Mouse (Mus musculus) hindbrain, embryonic 15.5 days (tissue): Measurements from ENCODE around the gene Spns1. TPM values are rescaled to one million over a fixed set of nuclear protein-coding genes. Genes with fewer than 3 reads are reported as not detected.
A peak's percentile ranks its signal among the peaks of the same experiment; 100 is the strongest.
"Not testable (repeated sequence)": the region's sequence is repeated elsewhere in the genome, so short reads cannot be mapped to it uniquely, and the experiment has no call there.

Source experiments
- ATAC-seq: fragments of 200-750 bp; cut with Nextera tagmentation; 2 replicates; pipeline ENCODE4 v1.8.0; 2017; ENCODE audit warnings: low read depth, moderate number of reproducible peaks, moderate TSS enrichment; ENCODE audit not compliant: low FRiP score
- H3K27ac ChIP-seq: fragments of 300-500 bp; sonication (generic); replicated peaks from 2 replicates; pipeline ENCODE4 v1.5.1; 2015; ENCODE audit warnings: mild to moderate bottlenecking, inconsistent platforms
- H3K27me3 ChIP-seq: fragments of 300-500 bp; sonication (generic); 2 replicates; pipeline ENCODE4 v1.6.1; 2015; ENCODE audit warnings: control low read depth, inconsistent platforms
- H3K36me3 ChIP-seq: fragments of 300-500 bp; sonication (generic); 2 replicates; pipeline ENCODE4 v1.6.1; 2015; ENCODE audit warnings: control low read depth, inconsistent platforms
- H3K4me1 ChIP-seq: fragments of 300-500 bp; sonication (generic); replicated peaks from 2 replicates; pipeline ENCODE4 v1.6.1; 2015; ENCODE audit warnings: control low read depth, inconsistent platforms
- H3K4me2 ChIP-seq: fragments of 300-500 bp; sonication (generic); 2 replicates; pipeline ENCODE4 v1.6.1; 2015; ENCODE audit warnings: moderate library complexity, mild to moderate bottlenecking, inconsistent platforms
- H3K4me3 ChIP-seq: fragments of 300-500 bp; sonication (generic); 2 replicates; pipeline ENCODE4 v1.5.1; 2015; ENCODE audit warnings: mild to moderate bottlenecking, inconsistent platforms
- H3K9ac ChIP-seq: fragments of 300-500 bp; sonication (generic); 2 replicates; pipeline ENCODE4 v1.6.1; 2015; ENCODE audit warnings: inconsistent platforms
- H3K9me3 ChIP-seq: fragments of 300-500 bp; sonication (generic); 2 replicates; pipeline ENCODE4 v1.6.1; 2016; ENCODE audit warnings: control low read depth, inconsistent platforms
- WGBS: fragments of 180-500 bp; shearing (Covaris S2); methylation state at CpG from one replicate; pipeline ENCODE4 v1.1.7; 2015; 5-methylcytosine and 5-hydroxymethylcytosine counted together
- polyA plus RNA-seq: library from polyadenylated mRNA; unstranded; fragments of >200 nt; fragmentation: Nextera tagmentation; extraction: Ambion mirVana; gene quantifications from 2 replicates; pipeline ENCODE4 v1.2.1, GENCODE M21; 2015

Gene Spns1
- polyA plus RNA-seq, result 82.7 and 90.9 TPM in 2 replicates

GRCm38 (mm10) chr7:126377278-126378158 is at the start of gene Spns1:
Spns1 (minus strand) TSS chr7:126377450.
- Histone ChIP-seq H3K27ac (peak within 1 kb of the TSS; percentile 83), H3K4me3 (peak within 1 kb of the TSS; percentile 82), H3K4me2 (peak within 1 kb of the TSS; percentile 91), H3K9ac (peak within 1 kb of the TSS; percentile 78), H3K27me3 (no peaks in the 10 kb centered on the region), H3K36me3 (peaks cover 10% of the 10 kb centered on the region), H3K9me3 (no peaks in the 10 kb centered on the region), H3K4me1 (peaks cover 24% of the 10 kb centered on the region)
- ATAC-seq, result peak; percentile 96
- under 1% methylated on average over 33 of the region's 33 CpGs for WGBS

- Histone ChIP-seq H3K4me2 (no peak overlapping the region), H3K36me3 (no peaks in the 10 kb centered on the region), H3K27me3 (no peaks in the 10 kb centered on the region), H3K9ac (no peak overlapping the region), H3K27ac (no peak overlapping the region), H3K4me1 (peaks cover 12% of the 10 kb centered on the region), H3K4me3 (no peak overlapping the region), H3K9me3 (no peaks in the 10 kb centered on the region)
- ATAC-seq, result no peak
- WGBS, result 84% methylated on average over 6 of the region's 6 CpGs
Measured at GRCm38 (mm10) chr7:126424161-126424560, 46.9 kb upstream of the Spns1 start.

- WGBS, result 91% methylated on average over 5 of the region's 5 CpGs
- no peak for ATAC-seq
- Histone ChIP-seq H3K4me3 (no peak overlapping the region), H3K9ac (no peak overlapping the region), H3K36me3 (no peaks in the 10 kb centered on the region), H3K9me3 (no peaks in the 10 kb centered on the region), H3K27me3 (no peaks in the 10 kb centered on the region), H3K4me2 (no peak overlapping the region), H3K27ac (no peak overlapping the region), H3K4me1 (no peaks in the 10 kb centered on the region)
Measured at GRCm38 (mm10) chr7:126421756-126422155, 44.5 kb upstream of the Spns1 start.

GRCm38 (mm10) chr7:126418496-126418895 is 41.2 kb upstream of the Spns1 start:
- Histone ChIP-seq H3K9me3 (no peaks in the 10 kb centered on the region), H3K4me1 (no peaks in the 10 kb centered on the region), H3K27ac (no peak overlapping the region), H3K9ac (no peak overlapping the region), H3K27me3 (no peaks in the 10 kb centered on the region), H3K4me3 (no peak overlapping the region), H3K4me2 (no peak overlapping the region), H3K36me3 (no peaks in the 10 kb centered on the region)
- no peak for ATAC-seq
- 78% methylated on average over 3 of the region's 3 CpGs for WGBS

GRCm38 (mm10) chr7:126417606-126418005 is 40.4 kb upstream of the Spns1 start:
- H3K4me2 ChIP-seq, result no peak overlapping the region
- H3K9me3 ChIP-seq, result no peaks in the 10 kb centered on the region
- H3K9ac ChIP-seq, result no peak overlapping the region
- no peak overlapping the region for H3K27ac ChIP-seq
- no peaks in the 10 kb centered on the region for H3K36me3 ChIP-seq
- no peak overlapping the region for H3K4me3 ChIP-seq
- H3K27me3 ChIP-seq, result no peaks in the 10 kb centered on the region
- H3K4me1 ChIP-seq, result no peaks in the 10 kb centered on the region
- ATAC-seq, result no peak
- 81% methylated on average over 4 of the region's 4 CpGs for WGBS

GRCm38 (mm10) chr7:126417045-126417444 is 39.8 kb upstream of the Spns1 start:
- Histone ChIP-seq H3K9ac (no peak overlapping the region), H3K27ac (no peak overlapping the region), H3K9me3 (no peaks in the 10 kb centered on the region), H3K27me3 (no peaks in the 10 kb centered on the region), H3K4me3 (no peak overlapping the region), H3K4me1 (no peaks in the 10 kb centered on the region), H3K36me3 (no peaks in the 10 kb centered on the region), H3K4me2 (no peak overlapping the region)
- 12% methylated on average over 8 of the region's 8 CpGs for WGBS
- ATAC-seq, result no peak

GRCm38 (mm10) chr7:126416615-126417014 is 39.4 kb upstream of the Spns1 start:
- WGBS, result 59% methylated on average over 2 of the region's 2 CpGs
- Histone ChIP-seq H3K9ac (no peak overlapping the region), H3K4me1 (no peaks in the 10 kb centered on the region), H3K9me3 (no peaks in the 10 kb centered on the region), H3K4me2 (no peak overlapping the region), H3K36me3 (no peaks in the 10 kb centered on the region), H3K27me3 (no peaks in the 10 kb centered on the region), H3K27ac (no peak overlapping the region), H3K4me3 (no peak overlapping the region)
- no peak for ATAC-seq

GRCm38 (mm10) chr7:126414725-126415124 is 37.5 kb upstream of the Spns1 start, which contains the start of gene Cd19:
Cd19 (minus strand) TSS chr7:126414889.
- no peak for ATAC-seq
- Histone ChIP-seq H3K4me1 (no peaks in the 10 kb centered on the region), H3K9me3 (no peaks in the 10 kb centered on the region), H3K4me2 (no peak within 1 kb of the TSS), H3K27ac (no peak within 1 kb of the TSS), H3K9ac (no peak within 1 kb of the TSS), H3K27me3 (no peaks in the 10 kb centered on the region), H3K36me3 (no peaks in the 10 kb centered on the region), H3K4me3 (no peak within 1 kb of the TSS)
- WGBS, result 90% methylated on average over 6 of the region's 6 CpGs

- WGBS, result 93% methylated on average over 4 of the region's 4 CpGs
Measured at GRCm38 (mm10) chr7:126411061-126411460, 33.8 kb upstream of the Spns1 start.

GRCm38 (mm10) chr7:126408686-126409085 is 31.4 kb upstream of the Spns1 start:
- no peaks in the 10 kb centered on the region for H3K36me3 ChIP-seq
- H3K27ac ChIP-seq, result no peak overlapping the region
- H3K4me3 ChIP-seq, result no peak overlapping the region
- H3K4me1 ChIP-seq, result no peaks in the 10 kb centered on the region
- H3K9me3 ChIP-seq, result no peaks in the 10 kb centered on the region
- no peaks in the 10 kb centered on the region for H3K27me3 ChIP-seq
- no peak overlapping the region for H3K9ac ChIP-seq
- H3K4me2 ChIP-seq, result no peak overlapping the region
- no peak for ATAC-seq
- 83% methylated on average over 2 of the region's 2 CpGs for WGBS

More at GRCm38 (mm10) chr7:126411061-126411460, 33.8 kb upstream of the Spns1 start:
- no peaks in the 10 kb centered on the region for H3K9me3 ChIP-seq
- H3K36me3 ChIP-seq, result no peaks in the 10 kb centered on the region
- no peak for ATAC-seq
- H3K4me3 ChIP-seq, result no peak overlapping the region
- no peaks in the 10 kb centered on the region for H3K27me3 ChIP-seq
- H3K9ac ChIP-seq, result no peak overlapping the region
- H3K4me1 ChIP-seq, result no peaks in the 10 kb centered on the region
- H3K27ac ChIP-seq, result no peak overlapping the region
- no peak overlapping the region for H3K4me2 ChIP-seq

- not testable (repeated sequence) for H3K27ac ChIP-seq, ATAC-seq, H3K27me3 ChIP-seq, H3K36me3 ChIP-seq, H3K4me1 ChIP-seq, H3K9ac ChIP-seq, H3K4me2 ChIP-seq, H3K9me3 ChIP-seq, H3K4me3 ChIP-seq
- 82% methylated on average over 8 of the region's 8 CpGs for WGBS
Measured at GRCm38 (mm10) chr7:126402518-126402917, 25.3 kb upstream of the Spns1 start.

- H3K27me3 ChIP-seq, result no peaks in the 10 kb centered on the region
- no peak overlapping the region for H3K4me3 ChIP-seq
- H3K36me3 ChIP-seq, result no peaks in the 10 kb centered on the region
- no peak for ATAC-seq
- H3K4me2 ChIP-seq, result no peak overlapping the region
- 11% methylated on average over 5 of the region's 5 CpGs for WGBS
- H3K9ac ChIP-seq, result no peak overlapping the region
- H3K27ac ChIP-seq, result no peak overlapping the region
- peaks cover 16% of the 10 kb centered on the region for H3K4me1 ChIP-seq
- no peaks in the 10 kb centered on the region for H3K9me3 ChIP-seq
Measured at GRCm38 (mm10) chr7:126399548-126399947, 22.3 kb upstream of the Spns1 start.
